Comparison of ENCODE assay signal across 13 mouse cellular contexts in the genomic region with DNA sequence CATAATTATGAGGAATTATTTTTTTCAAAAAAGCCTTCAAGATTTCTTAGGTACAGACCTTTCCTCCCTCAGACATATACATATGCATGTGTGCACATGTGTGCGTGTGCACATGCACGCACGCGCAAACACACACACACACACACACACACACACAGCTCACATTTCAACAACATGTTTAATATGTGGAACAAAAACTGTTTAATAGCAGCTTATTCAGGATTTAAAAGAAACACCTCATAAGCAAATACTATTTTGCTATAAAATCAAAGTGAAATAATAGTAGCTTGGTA. TPM values are rescaled to one million over a fixed set of nuclear protein-coding genes. Genes with fewer than 3 reads are reported as not detected.
A peak's percentile ranks its signal among the peaks of the same experiment; 100 is the strongest.
DNase-seq lines count a peak whose midpoint lies in the region; ATAC-seq lines count a peak whose summit lies in the region.
"Had no signal": no experiment of that assay in that cellular context is flagged by ENCODE, and none has a peak within 500 bp of the region (broad histone marks: within the 10 kb centered on the region; RNA-seq: fewer than 3 reads in every experiment).

No protein-coding gene starts in this region.

- H3K4me2 ChIP-seq in hindbrain, embryonic 11.5 days (replicated peaks; ENCODE audit: low read depth, low read length) = no peak overlapping the region
- no peak overlapping the region for H3K4me2 ChIP-seq in neural tube, embryonic 11.5 days (ENCODE audit: low read depth)
- peak overlapping the region; percentile 59 for H3K4me2 ChIP-seq in hindbrain, embryonic 15.5 days
- peak overlapping the region; percentile 60 for H3K4me2 ChIP-seq in neural tube, embryonic 15.5 days
- H3K4me2 ChIP-seq: liver, embryonic 12.5 days had no signal

- DNase-seq in hindbrain, embryonic 10.5 days (ENCODE audit: low spot score) = no peak
- no peak for DNase-seq in hindbrain, embryonic 11.5 days (ENCODE audit: low spot score)
- no peak for DNase-seq in neural tube, embryonic 11.5 days (ENCODE audit: low spot score)
- DNase-seq in neural tube, embryonic 10.5 days (ENCODE audit: extremely low spot score, low spot score) = no peak
- DNase-seq in embryo, embryonic 11 days = no peak
- DNase-seq: adrenal gland, adult 2 months; cerebellum, postnatal 10 days; kidney, adult 9 months; thymus, adult 18-20 months had no signal

- peak overlapping the region; percentile 12; the same call in 1 of the 2 replicates for H3K27ac ChIP-seq in hindbrain, embryonic 10.5 days
- no peak overlapping the region for H3K27ac ChIP-seq in hindbrain, embryonic 11.5 days (ENCODE audit: low read depth, low read length)
- H3K27ac ChIP-seq in neural tube, embryonic 11.5 days (ENCODE audit: low read depth, low read length) = no peak overlapping the region
- H3K27ac ChIP-seq in hindbrain, embryonic 15.5 days (replicated peaks) = peak overlapping the region; percentile 91
- peak overlapping the region; percentile 97 for H3K27ac ChIP-seq in neural tube, embryonic 15.5 days (replicated peaks)
- H3K27ac ChIP-seq: liver, embryonic 12.5 days had no signal

- H3K9ac ChIP-seq in hindbrain, embryonic 11.5 days (ENCODE audit: low read depth, low read length) = no peak overlapping the region
- no peak overlapping the region for H3K9ac ChIP-seq in neural tube, embryonic 11.5 days (ENCODE audit: low read length)
- H3K9ac ChIP-seq in hindbrain, embryonic 15.5 days = peak overlapping the region; percentile 69
- H3K9ac ChIP-seq in neural tube, embryonic 15.5 days (replicated peaks) = peak overlapping the region; percentile 64
- H3K9ac ChIP-seq: liver, embryonic 12.5 days had no signal

- WGBS in hindbrain, embryonic 10.5 days = 95% methylated on average over 4 of the region's 4 CpGs
- WGBS in hindbrain, embryonic 11.5 days = 91% methylated on average over 4 of the region's 4 CpGs
- 99% methylated on average over 4 of the region's 4 CpGs for WGBS in neural tube, embryonic 11.5 days
- WGBS in hindbrain, embryonic 15.5 days = 75% methylated on average over 4 of the region's 4 CpGs
- 81% methylated on average over 4 of the region's 4 CpGs for WGBS in neural tube, embryonic 15.5 days

- 0 out of 2 replicates have a peak, but pooled peaks cover 8% of the 10 kb centered on the region for H3K27me3 ChIP-seq in hindbrain, embryonic 10.5 days (ENCODE audit: insufficient read depth, poor library complexity, severe bottlenecking)
- no peaks in the 10 kb centered on the region for H3K27me3 ChIP-seq in hindbrain, embryonic 11.5 days (ENCODE audit: control insufficient read depth, insufficient read depth, low read length)
- H3K27me3 ChIP-seq in neural tube, embryonic 11.5 days (ENCODE audit: control insufficient read depth, insufficient read depth, low read length) = no peaks in the 10 kb centered on the region
- no peaks in the 10 kb centered on the region for H3K27me3 ChIP-seq in hindbrain, embryonic 15.5 days
- no peaks in the 10 kb centered on the region for H3K27me3 ChIP-seq in neural tube, embryonic 15.5 days (replicated peaks)

- peaks cover 12% of the 10 kb centered on the region for H3K4me1 ChIP-seq in hindbrain, embryonic 10.5 days (replicated peaks)
- H3K4me1 ChIP-seq in hindbrain, embryonic 11.5 days (replicated peaks; ENCODE audit: control insufficient read depth, insufficient read depth, low read length) = 0 out of 2 replicates have a peak, but pooled peaks cover 2% of the 10 kb centered on the region
- no peaks in the 10 kb centered on the region for H3K4me1 ChIP-seq in neural tube, embryonic 11.5 days (ENCODE audit: control insufficient read depth, insufficient read depth, low read length)
- peaks cover 30% of the 10 kb centered on the region for H3K4me1 ChIP-seq in hindbrain, embryonic 15.5 days (replicated peaks)
- H3K4me1 ChIP-seq in neural tube, embryonic 15.5 days = peaks cover 17% of the 10 kb centered on the region

- no peak for ATAC-seq in hindbrain, embryonic 11.5 days (ENCODE audit: low FRiP score)
- 0 out of 2 replicates have a peak, but pooled peaks have one; percentile 29 for ATAC-seq in neural tube, embryonic 11.5 days (ENCODE audit: insufficient read depth, low FRiP score, low TSS enrichment)
- no peak; the same call in 1 of the 2 replicates for ATAC-seq in hindbrain, embryonic 15.5 days (ENCODE audit: low FRiP score, low read depth)
- ATAC-seq in neural tube, embryonic 15.5 days (ENCODE audit: low FRiP score) = peak; percentile 22; the same call in 1 of the 2 replicates
- no peak for ATAC-seq in erythroid progenitor cell, adult 5-6 weeks (replicated peaks; ENCODE audit: low FRiP score, poor library complexity, severe bottlenecking)
- ATAC-seq: liver, embryonic 12.5 days had no signal

- no peaks in the 10 kb centered on the region for H3K9me3 ChIP-seq in hindbrain, embryonic 10.5 days
- H3K9me3 ChIP-seq in hindbrain, embryonic 11.5 days (ENCODE audit: control insufficient read depth, low read length) = no peaks in the 10 kb centered on the region
- H3K9me3 ChIP-seq in neural tube, embryonic 11.5 days (ENCODE audit: control insufficient read depth, low read length) = no peaks in the 10 kb centered on the region
- H3K9me3 ChIP-seq in hindbrain, embryonic 15.5 days = no peaks in the 10 kb centered on the region
- H3K9me3 ChIP-seq in neural tube, embryonic 15.5 days (replicated peaks) = no peaks in the 10 kb centered on the region
- H3K9me3 ChIP-seq: liver, embryonic 12.5 days had no signal

- H3K4me3 ChIP-seq in hindbrain, embryonic 10.5 days = no peak overlapping the region
- H3K4me3 ChIP-seq in hindbrain, embryonic 11.5 days (ENCODE audit: low read depth, low read length) = no peak overlapping the region
- H3K4me3 ChIP-seq in neural tube, embryonic 11.5 days (ENCODE audit: low read depth, low read length) = no peak overlapping the region
- peak overlapping the region; percentile 44 for H3K4me3 ChIP-seq in hindbrain, embryonic 15.5 days
- H3K4me3 ChIP-seq in neural tube, embryonic 15.5 days (replicated peaks) = peak overlapping the region; percentile 48
- H3K4me3 ChIP-seq: liver, embryonic 12.5 days had no signal

- H3K36me3 ChIP-seq in hindbrain, embryonic 10.5 days = no peaks in the 10 kb centered on the region
- no peaks in the 10 kb centered on the region for H3K36me3 ChIP-seq in hindbrain, embryonic 11.5 days (ENCODE audit: control insufficient read depth, insufficient read depth, low read length)
- no peaks in the 10 kb centered on the region for H3K36me3 ChIP-seq in neural tube, embryonic 11.5 days (ENCODE audit: control insufficient read depth, insufficient read depth, low read length)
- H3K36me3 ChIP-seq in hindbrain, embryonic 15.5 days = no peaks in the 10 kb centered on the region
- no peaks in the 10 kb centered on the region for H3K36me3 ChIP-seq in neural tube, embryonic 15.5 days
- H3K36me3 ChIP-seq: liver, embryonic 12.5 days had no signal

RNA-seq across cellular contexts. Expression of gene Zbtb38, which starts 19.3 kb away (rescaled TPM):
- 7.8 and 8.5 TPM in 2 replicates for polyA plus RNA-seq in hindbrain, embryonic 10.5 days (2016; fragmentation: Nextera tagmentation; extraction: Ambion mirVana)
- 11.1 and 14.3 TPM in 2 replicates for polyA plus RNA-seq in hindbrain, embryonic 11.5 days (2014; fragmentation: Nextera tagmentation; extraction: Ambion mirVana)
- polyA plus RNA-seq in neural tube, embryonic 11.5 days (2014; fragmentation: Nextera tagmentation; extraction: Ambion mirVana) = 12.6 and 13.1 TPM in 2 replicates
- 41.5 and 46.1 TPM in 2 replicates for polyA plus RNA-seq in hindbrain, embryonic 15.5 days (2015; fragmentation: Nextera tagmentation; extraction: Ambion mirVana)
- polyA plus RNA-seq in neural tube, embryonic 15.5 days (2015; fragmentation: Nextera tagmentation; extraction: Ambion mirVana) = 48.0 and 52.3 TPM in 2 replicates
- total RNA-seq in erythroid progenitor cell, adult 5-6 weeks (2015; ENCODE audit: low replicate concordance) = 5.0 and 5.9 TPM in 2 replicates
- total RNA-seq in erythroid progenitor cell, adult 5-6 weeks (2017; ENCODE audit: low replicate concordance) = 4.1 and 6.4 TPM in 2 replicates

Comparison
In these comparisons a context has a peak if more than half of its experiments do, and no peak if none do; other contexts are left out.
1. H3K27ac ChIP-seq: peak in hindbrain, embryonic 10.5 days (single experiment), hindbrain, embryonic 15.5 days (single experiment) and neural tube, embryonic 15.5 days (single experiment); none in hindbrain, embryonic 11.5 days (single experiment) and neural tube, embryonic 11.5 days (single experiment).
2. H3K4me3 ChIP-seq: peak in hindbrain, embryonic 15.5 days (single experiment) and neural tube, embryonic 15.5 days (single experiment); none in hindbrain, embryonic 10.5 days (single experiment), hindbrain, embryonic 11.5 days (single experiment) and neural tube, embryonic 11.5 days (single experiment).
3. H3K4me2 ChIP-seq: peak in hindbrain, embryonic 15.5 days (single experiment) and neural tube, embryonic 15.5 days (single experiment); none in hindbrain, embryonic 11.5 days (single experiment) and neural tube, embryonic 11.5 days (single experiment).
4. H3K9ac ChIP-seq: peak in hindbrain, embryonic 15.5 days (single experiment) and neural tube, embryonic 15.5 days (single experiment); none in hindbrain, embryonic 11.5 days (single experiment) and neural tube, embryonic 11.5 days (single experiment).
5. ATAC-seq: peak in neural tube, embryonic 11.5 days (single experiment) and neural tube, embryonic 15.5 days (single experiment); none in hindbrain, embryonic 11.5 days (single experiment), hindbrain, embryonic 15.5 days (single experiment) and erythroid progenitor cell, adult 5-6 weeks (single experiment).